Mouse (Mus musculus) kidney, postnatal 0 days (tissue): Measurements from ENCODE around the gene Plppr3. TPM values are rescaled to one million over a fixed set of nuclear protein-coding genes. Genes with fewer than 3 reads are reported as not detected.

Experiments used
- ATAC-seq: fragments of 200-750 bp; cut with Nextera tagmentation; replicated peaks from 2 replicates; pipeline ENCODE4 v1.8.0; 2017; ENCODE audit warnings: low read depth, moderate number of reproducible peaks, moderate TSS enrichment, moderate library complexity; ENCODE audit not compliant: low FRiP score
- DNase-seq: peaks from one replicate; pipeline ENCODE4 v3.0.0-alpha.2; 2016; ENCODE audit warnings: low spot score
- H3K27ac ChIP-seq: fragments of 300-500 bp; sonication (generic); 2 replicates; pipeline ENCODE4 v1.5.1; 2014; ENCODE audit warnings: mild to moderate bottlenecking
- H3K27me3 ChIP-seq: fragments of 300-500 bp; sonication (generic); 2 replicates; pipeline ENCODE4 v1.6.1; 2014; ENCODE audit warnings: low read length, mixed read lengths; ENCODE audit not compliant: insufficient read depth
- H3K36me3 ChIP-seq: fragments of 300-500 bp; sonication (generic); 2 replicates; pipeline ENCODE4 v1.6.1; 2014; ENCODE audit warnings: low read length, mixed read lengths; ENCODE audit not compliant: insufficient read depth
- H3K4me1 ChIP-seq: fragments of 300-500 bp; sonication (generic); replicated peaks from 2 replicates; pipeline ENCODE4 v1.6.1; 2014; ENCODE audit warnings: antibody characterized with exemption, low read length, mixed read lengths; ENCODE audit not compliant: insufficient read depth
- H3K4me2 ChIP-seq: fragments of 300-500 bp; sonication (generic); 2 replicates; pipeline ENCODE4 v1.6.1; 2014; ENCODE audit warnings: mild to moderate bottlenecking, low read length, moderate library complexity, mixed read lengths
- H3K4me3 ChIP-seq: fragments of 300-500 bp; sonication (generic); replicated peaks from 2 replicates; pipeline ENCODE4 v1.5.1; 2014; ENCODE audit warnings: low read depth, low read length
- H3K9ac ChIP-seq: fragments of 300-500 bp; sonication (generic); 2 replicates; pipeline ENCODE4 v1.6.1; 2014; ENCODE audit warnings: low read depth, low read length
- H3K9me3 ChIP-seq: fragments of 300-500 bp; sonication (generic); replicated peaks from 2 replicates; pipeline ENCODE4 v1.6.1; 2016; ENCODE audit warnings: low read length, inconsistent platforms, mixed read lengths
- CTCF ChIP-seq: IDR thresholded peaks from 2 replicates; pipeline ENCODE4 v1.5.1; 2016; ENCODE audit warnings: antibody characterized with exemption, low read depth, mild to moderate bottlenecking, moderate library complexity
- WGBS: fragments of 180-500 bp; shearing (Covaris S2); extraction: QIAGEN DNeasy Blood & Tissue Kit; methylation state at CpG from one replicate; pipeline ENCODE4 v1.1.7; 2014; 5-methylcytosine and 5-hydroxymethylcytosine counted together
- polyA plus RNA-seq: library from polyadenylated mRNA; unstranded; fragments of >200 nt; fragmentation: Nextera tagmentation; extraction: Ambion mirVana; gene quantifications from 2 replicates; pipeline ENCODE4 v1.2.1, GENCODE M21; 2015

Gene Plppr3
- polyA plus RNA-seq, 1 experiment from 2014 or later, result 37.0 TPM

- TF ChIP-seq CTCF, result no peak
- no peak for ATAC-seq
- Histone ChIP-seq H3K4me1 (no peaks in the 10 kb centered on the region), H3K27me3 (no peaks in the 10 kb centered on the region), H3K4me2 (no peak overlapping the region), H3K9me3 (no peaks in the 10 kb centered on the region), H3K36me3 (no peaks in the 10 kb centered on the region), H3K4me3 (no peak overlapping the region), H3K27ac (no peak overlapping the region), H3K9ac (no peak overlapping the region)
- DNase-seq, result no peak
- WGBS, result 73% methylated on average over 9 of the region's 9 CpGs
Measured at GRCm38 (mm10) chr10:79832786-79833181, 41.6 kb downstream of the Plppr3 start.

GRCm38 (mm10) chr10:79832026-79832785 is 42.2 kb downstream of the Plppr3 start:
- 60% methylated on average over 7 of the region's 7 CpGs for WGBS
- H3K9ac ChIP-seq, result no peak overlapping the region
- no peaks in the 10 kb centered on the region for H3K27me3 ChIP-seq
- H3K27ac ChIP-seq, result no peak overlapping the region
- no peaks in the 10 kb centered on the region for H3K36me3 ChIP-seq
- H3K4me2 ChIP-seq, result no peak overlapping the region
- DNase-seq (no peak), ATAC-seq (no peak)
- no peak for TF ChIP-seq CTCF
- H3K4me3 ChIP-seq, result no peak overlapping the region
- no peaks in the 10 kb centered on the region for H3K4me1 ChIP-seq
- no peaks in the 10 kb centered on the region for H3K9me3 ChIP-seq

- Histone ChIP-seq H3K27me3 (no peaks in the 10 kb centered on the region), H3K4me3 (no peak overlapping the region), H3K4me1 (no peaks in the 10 kb centered on the region), H3K9me3 (no peaks in the 10 kb centered on the region), H3K4me2 (no peak overlapping the region), H3K9ac (no peak overlapping the region), H3K36me3 (no peaks in the 10 kb centered on the region), H3K27ac (no peak overlapping the region)
- ATAC-seq (no peak), DNase-seq (no peak)
- WGBS, result 89% methylated on average over 3 of the region's 3 CpGs
- no peak for TF ChIP-seq CTCF
Measured at GRCm38 (mm10) chr10:79831583-79831982, 42.9 kb downstream of the Plppr3 start.

- Histone ChIP-seq H3K4me1 (peaks cover 24% of the 10 kb centered on the region), H3K9ac (no peak overlapping the region), H3K27me3 (no peaks in the 10 kb centered on the region), H3K4me2 (peak overlapping the region; percentile 9; the same call in 1 of the 2 replicates), H3K27ac (peak overlapping the region; percentile 47; the same call in 1 of the 2 replicates), H3K4me3 (no peak overlapping the region), H3K36me3 (no peaks in the 10 kb centered on the region), H3K9me3 (no peaks in the 10 kb centered on the region)
- peak; percentile 41 for DNase-seq
- 57% methylated on average over 6 of the region's 6 CpGs for WGBS
- no peak for TF ChIP-seq CTCF
- ATAC-seq, result no peak
Measured at GRCm38 (mm10) chr10:79824413-79824812, 50.0 kb downstream of the Plppr3 start.

- peak overlapping the region; percentile 27; the same call in 1 of the 2 replicates for H3K27ac ChIP-seq
- ATAC-seq (no peak), DNase-seq (no peak)
- H3K4me2 ChIP-seq, result peak overlapping the region; percentile 44
- H3K9me3 ChIP-seq, result no peaks in the 10 kb centered on the region
- H3K27me3 ChIP-seq, result no peaks in the 10 kb centered on the region
- H3K4me1 ChIP-seq, result peaks cover 24% of the 10 kb centered on the region
- 75% methylated on average over 6 of the region's 6 CpGs for WGBS
- H3K9ac ChIP-seq, result 0 out of 2 replicates have a peak overlapping the region, but pooled peaks have one; percentile 27
- no peak for TF ChIP-seq CTCF
- no peak overlapping the region for H3K4me3 ChIP-seq
- H3K36me3 ChIP-seq, result peaks cover 10% of the 10 kb centered on the region; the same call in 1 of the 2 replicates
Measured at GRCm38 (mm10) chr10:79823011-79823410, 51.4 kb downstream of the Plppr3 start.

- no peak for TF ChIP-seq CTCF
- DNase-seq (peak; percentile 68), ATAC-seq (peak; percentile 79)
- Histone ChIP-seq H3K4me3 (peak overlapping the region; percentile 9; the same call in 1 of the 2 replicates), H3K4me1 (peaks cover 24% of the 10 kb centered on the region), H3K27me3 (no peaks in the 10 kb centered on the region), H3K27ac (peak overlapping the region; percentile 27), H3K36me3 (peaks cover 10% of the 10 kb centered on the region; the same call in 1 of the 2 replicates), H3K9ac (peak overlapping the region; percentile 44), H3K9me3 (no peaks in the 10 kb centered on the region), H3K4me2 (peak overlapping the region; percentile 44)
- WGBS, result 18% methylated on average over 17 of the region's 17 CpGs
Measured at GRCm38 (mm10) chr10:79822372-79822771, 52.1 kb downstream of the Plppr3 start.
